Mouse (Mus musculus) forelimb bud, embryonic 11.5 days (tissue): ENCODE data around the gene St6gal1.
A peak's percentile ranks its signal among the peaks of the same experiment; 100 is the strongest.

Experiments used
- DNase-seq: peaks from one replicate; pipeline ENCODE4 v3.0.0-alpha.2; 2012; ENCODE audit warnings: low read depth, low spot score

St6gal1 gene

DNA sequence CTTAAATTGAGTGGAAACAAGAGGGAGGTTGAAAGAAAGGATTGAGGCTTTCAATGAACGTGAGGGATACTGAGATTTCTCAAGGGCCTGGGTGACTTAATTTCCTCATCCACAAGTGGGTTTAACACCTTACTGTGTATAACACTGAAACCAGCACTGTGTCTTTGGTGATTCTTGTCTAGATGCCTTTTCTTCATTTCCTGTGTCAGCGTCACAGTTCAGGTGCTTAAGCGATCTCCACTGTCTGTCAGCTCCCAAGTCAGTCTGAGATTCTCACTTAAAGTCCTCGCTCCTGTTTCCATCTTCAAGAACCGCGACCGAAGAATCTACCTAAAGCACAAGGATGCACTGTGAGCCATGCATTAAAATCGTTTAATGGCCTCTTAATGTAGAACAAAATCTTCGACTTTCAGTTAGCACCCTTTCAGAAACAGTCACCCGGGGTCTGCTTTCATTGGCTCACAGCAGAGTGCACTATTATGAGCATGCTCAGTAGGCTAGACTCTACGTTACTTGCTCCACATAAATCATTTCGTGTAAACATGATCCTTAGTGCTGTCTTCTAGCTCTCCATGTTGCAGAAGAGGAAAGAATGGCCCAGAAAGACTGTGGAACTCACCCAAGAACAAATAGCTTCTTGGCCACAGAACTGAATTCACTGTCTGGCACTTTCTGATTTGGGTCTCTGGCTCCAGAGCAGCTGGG is 1.2 kb upstream of the St6gal1 start:
- DNase-seq: no peak

GRCm38 (mm10) chr16:23223871-23224469 is 570 bp upstream of the St6gal1 start:
- no peak for DNase-seq

DNA sequence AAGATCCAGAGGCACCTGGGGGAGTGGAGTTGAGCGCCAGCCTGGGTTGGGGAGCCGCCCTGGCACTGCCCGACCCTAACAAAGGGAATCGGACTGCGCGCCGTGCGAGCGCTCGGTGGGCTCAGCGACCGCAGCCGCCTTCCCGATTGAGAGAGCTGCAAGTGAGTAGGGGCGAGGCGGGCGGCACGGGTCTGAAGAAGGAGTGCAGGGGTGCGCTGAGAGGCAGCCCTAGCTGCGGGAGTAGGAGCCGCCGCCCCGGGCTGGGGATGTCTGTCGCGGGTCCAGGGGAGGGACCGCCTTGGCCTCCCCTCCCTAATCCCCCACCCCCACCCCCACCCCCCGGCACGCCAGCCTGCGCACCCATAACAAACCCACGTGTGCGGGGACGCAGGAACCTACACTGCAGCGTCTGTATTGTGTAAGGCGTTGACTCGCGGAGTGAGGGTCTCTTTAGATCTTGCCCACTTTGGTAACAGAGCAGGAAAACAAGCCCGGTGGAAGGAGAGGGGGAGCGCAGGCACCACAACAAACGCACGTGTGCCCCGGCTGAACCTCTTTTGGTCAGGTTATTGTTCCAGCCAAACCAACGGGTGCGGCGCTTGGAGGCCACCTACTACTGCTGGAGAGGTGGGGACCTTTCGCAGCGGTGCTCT is 655 bp downstream of the St6gal1 start:
- peak; percentile 66 for DNase-seq

DNA sequence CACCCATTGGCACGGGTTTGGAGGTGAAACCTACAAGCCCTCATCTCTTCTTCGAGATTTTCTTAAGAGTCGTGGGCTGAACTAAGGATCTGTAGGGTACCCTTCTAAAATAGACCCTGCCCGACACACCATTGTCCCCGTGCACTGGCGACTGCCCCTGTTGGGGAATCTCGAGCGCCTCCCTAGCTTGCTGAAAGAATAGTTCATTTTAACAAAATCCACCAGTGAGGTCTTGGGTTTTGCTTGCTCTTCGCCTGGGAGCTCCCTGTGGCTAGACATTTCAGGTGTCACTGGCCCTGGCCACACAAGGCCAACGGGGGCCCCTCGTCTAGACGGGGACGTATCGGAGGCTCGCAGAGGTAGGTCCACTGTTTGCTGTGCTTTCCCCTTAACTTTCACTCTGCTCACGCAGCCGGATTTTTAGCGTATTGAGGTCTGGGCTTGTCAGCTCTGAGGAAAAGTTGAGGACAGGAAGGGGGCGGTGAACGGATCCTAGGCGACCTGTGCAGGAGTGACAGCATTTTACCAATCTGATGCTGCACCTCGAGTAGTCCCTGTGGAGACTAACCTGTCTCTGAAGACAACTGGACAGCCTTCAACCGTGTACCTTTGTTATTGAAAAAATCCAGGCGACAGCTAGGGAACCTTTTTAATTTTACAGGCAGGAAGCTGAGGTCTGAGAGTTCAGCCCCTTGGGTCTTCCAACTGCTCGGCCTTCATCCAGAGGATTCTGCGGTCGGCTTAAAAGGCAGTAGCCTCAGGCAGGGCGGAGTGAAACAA is 1.5 kb downstream of the St6gal1 start:
- DNase-seq: peak; percentile 45

- no peak for DNase-seq
Observed at GRCm38 (mm10) chr16:23226601-23227351, 2.2 kb downstream of the St6gal1 start.

DNA sequence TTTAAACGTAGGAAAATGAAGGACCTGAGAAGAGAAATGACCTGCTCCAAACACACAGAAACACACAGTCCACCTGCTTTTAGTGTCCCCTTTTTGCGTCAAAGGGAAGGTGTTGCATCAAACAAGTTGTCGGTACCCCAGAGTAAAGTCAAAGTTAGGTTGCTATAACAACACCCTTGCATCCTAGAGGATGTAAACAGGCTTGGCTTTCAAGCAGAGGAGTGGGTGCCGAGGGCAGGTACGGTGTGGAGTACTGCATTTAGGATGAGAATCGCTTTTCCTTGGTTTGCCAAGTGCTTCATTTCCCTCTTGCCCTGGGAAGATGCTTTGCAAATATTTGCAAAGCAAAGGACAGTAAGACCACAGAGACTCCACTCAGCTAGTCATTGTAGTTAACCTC is 3.3 kb downstream of the St6gal1 start:
- DNase-seq: no peak

DNA sequence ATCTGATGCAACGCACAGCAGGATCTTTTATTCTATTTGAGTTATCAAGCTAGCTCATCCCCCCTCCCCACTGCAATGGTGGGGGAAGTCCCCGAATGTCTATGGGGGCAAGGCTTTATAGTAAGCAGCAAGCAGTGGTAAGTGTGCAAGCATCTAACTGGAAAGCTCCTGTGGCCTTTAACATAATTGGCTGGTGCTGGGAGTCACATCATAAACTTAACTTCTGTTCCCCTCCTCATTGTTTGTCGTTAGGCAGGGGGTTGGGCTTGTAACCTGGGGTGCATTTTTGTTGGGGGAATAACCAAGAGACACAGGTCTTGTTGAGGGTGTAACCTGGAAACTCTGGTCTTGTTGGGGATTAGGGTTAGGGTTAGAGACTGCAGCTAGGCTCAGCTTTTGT is 3.9 kb downstream of the St6gal1 start:
- no peak for DNase-seq

GRCm38 (mm10) chr16:23229945-23230344 is 5.4 kb downstream of the St6gal1 start:
- no peak for DNase-seq

DNA sequence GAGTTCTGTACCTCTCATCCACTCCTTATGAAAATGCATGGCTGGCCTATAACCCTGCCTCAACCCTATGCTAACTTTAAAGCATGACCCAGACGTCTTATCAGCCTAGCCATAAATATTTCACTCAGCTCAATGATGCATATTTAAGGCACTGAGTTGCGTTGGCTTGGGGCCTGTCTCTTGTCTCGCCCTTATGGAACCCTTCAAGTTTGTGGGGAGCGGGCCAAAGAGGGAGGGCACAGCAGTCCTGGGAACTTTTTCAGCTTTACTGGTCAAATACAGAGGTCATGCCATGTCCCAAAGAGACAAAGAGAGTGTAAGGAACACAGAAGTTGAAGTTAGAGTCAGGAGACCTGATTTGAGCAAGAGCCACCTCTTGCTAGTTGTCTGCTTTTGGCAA is 6.6 kb downstream of the St6gal1 start:
- DNase-seq: no peak

DNA sequence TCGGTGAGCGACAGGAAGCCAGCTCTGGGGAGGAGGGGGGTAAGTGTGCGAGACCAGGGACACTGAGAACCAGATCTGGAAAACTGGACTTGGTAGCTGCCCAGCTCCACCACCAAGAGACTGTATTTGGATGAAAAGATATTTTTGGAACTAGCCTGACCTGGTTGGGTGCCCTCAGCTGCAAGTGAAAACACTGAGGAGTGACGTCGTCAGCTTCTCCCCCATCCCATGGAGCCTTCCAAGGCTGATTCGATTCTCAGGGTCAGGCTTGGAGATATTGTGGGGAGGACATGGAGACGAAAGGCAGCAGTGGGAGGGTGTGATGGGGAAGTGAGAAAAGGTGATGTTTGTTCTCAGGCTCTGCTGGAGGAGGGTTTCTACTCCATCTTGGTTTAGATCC is 8.2 kb downstream of the St6gal1 start:
- no peak for DNase-seq

DNA sequence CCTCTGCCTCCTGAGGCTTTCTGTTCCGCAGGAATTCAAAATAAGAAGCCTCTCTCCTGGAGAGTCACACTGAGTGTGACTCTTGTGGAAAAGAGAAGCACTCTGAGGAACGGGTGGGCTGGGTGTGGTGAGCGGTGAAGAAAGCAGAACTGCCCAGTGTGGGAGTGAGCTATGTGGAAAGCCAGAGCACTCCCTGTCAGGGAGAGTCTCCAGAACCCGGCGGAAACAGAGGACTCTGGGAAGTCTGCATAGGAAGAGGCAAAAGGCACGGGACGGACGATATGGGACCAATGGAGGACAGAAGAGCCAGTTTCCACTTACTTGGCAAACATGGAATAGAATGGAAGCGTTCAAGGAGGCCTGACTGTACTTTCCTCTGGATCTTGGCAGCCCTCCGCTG is 9.0 kb downstream of the St6gal1 start:
- no peak for DNase-seq

DNA sequence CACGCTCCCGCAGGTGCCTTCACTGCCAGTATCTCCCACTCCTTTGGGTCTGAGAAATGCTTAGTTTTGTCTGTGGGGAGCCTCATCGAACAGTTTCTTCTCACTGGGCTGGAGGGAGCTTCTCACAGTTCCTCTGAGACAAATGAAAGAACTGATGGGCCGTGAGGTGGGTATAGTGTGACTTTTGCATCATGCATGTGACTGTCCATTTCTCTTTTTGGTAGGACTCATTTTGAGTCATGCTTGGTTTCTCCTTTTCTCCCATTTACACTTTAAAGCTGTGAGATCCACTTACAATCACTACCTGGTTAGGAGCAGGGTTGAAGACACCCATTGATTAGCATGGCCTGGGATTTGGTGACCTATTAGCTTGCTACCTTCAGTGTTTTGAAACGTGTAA is 10.0 kb downstream of the St6gal1 start:
- DNase-seq: no peak

DNA sequence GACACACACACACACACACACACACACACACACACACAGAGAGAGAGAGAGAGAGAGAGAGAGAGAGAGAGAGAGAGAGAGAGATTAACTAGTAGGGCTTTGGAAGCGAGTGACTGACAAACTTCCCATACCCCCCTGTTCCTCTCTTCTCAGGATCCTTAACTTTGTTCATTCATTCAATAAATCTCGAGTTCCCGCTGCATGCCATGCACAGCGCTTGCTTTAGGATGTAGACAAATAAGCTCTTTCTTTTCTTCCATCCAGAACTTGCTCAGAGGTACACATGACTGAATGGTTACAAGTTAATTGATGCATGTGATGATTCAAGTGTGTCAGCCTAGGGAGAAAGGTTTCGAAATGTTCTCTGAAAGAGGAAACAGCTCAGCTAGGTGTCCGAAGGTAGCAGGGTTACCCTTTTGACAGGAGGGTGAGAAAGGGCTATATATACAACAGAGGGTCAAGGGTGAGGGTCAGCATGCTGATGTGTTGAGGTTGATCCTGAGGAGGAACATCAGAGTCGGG is 10.7 kb downstream of the St6gal1 start:
- no peak for DNase-seq

DNA sequence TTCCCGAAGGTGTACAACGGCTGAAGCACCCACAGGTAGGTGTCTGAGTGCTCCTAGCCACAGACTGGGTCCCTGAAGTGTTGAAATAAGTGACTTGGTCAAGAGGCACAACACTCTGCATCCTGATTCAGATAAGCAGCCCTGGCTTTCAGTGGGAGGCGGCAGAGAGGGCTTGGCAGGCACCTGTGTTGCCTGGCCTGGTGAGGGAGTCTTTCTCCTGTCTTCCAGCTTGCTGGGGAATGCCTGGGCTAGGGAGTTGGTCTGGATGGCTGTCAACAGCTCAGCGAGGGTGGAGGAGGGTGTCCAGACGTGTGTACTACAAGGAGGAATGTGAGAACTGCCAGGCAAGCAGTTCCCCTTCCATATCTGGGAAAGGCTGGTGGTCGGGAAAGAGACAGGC is 15.0 kb downstream of the St6gal1 start:
- no peak for DNase-seq

DNA sequence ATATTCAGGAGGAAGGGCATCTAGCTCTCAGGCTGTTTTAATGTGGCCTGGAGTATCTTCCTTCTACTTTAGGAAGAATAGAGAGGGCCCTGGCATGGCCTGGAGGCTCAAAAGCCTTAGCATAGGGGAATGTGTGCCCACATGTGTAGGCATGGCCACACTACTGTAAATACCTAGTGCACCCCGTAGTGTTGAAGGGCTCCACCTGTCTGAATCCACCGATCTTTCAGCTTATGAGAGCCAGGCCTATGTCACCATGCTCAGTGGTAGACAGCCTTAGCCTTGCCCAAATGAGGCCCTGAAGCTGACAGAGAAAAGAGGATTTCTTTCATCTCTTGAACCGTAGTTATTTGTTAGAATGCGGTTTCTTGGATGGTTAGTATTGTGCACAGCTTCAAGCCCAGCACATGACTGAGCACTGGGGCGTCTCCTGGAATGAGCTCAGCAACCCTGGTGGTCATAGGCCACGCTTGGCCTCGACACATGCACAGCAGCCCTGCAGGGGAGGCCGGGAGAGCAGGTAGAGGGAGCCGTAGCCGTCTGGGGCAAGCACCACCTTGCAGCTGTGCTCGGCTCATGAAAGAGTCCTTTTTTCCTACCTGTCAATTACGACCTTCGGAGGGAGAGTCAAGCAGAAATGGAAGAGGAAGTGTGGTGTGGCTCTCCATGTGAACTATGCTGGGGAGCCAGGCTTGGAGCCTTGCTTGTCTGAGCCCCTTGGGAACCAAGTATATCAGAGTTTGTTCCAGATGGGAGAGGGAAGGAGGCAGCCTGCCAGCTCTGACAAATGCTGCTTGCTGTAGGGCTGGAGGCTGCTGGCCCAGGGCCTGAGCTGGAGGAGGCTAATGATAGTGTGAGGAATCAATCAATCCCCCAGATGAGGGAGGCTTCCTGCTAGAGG is 15.8 kb downstream of the St6gal1 start:
- DNase-seq: no peak

GRCm38 (mm10) chr16:23240950-23241259 is 16.4 kb downstream of the St6gal1 start:
- DNase-seq: no peak

- no peak for DNase-seq
Observed at GRCm38 (mm10) chr16:23243726-23244425, 19.3 kb downstream of the St6gal1 start.

- DNase-seq: no peak
Observed at GRCm38 (mm10) chr16:23244486-23244885, 19.9 kb downstream of the St6gal1 start.

GRCm38 (mm10) chr16:23249285-23249684 is 24.7 kb downstream of the St6gal1 start:
- no peak for DNase-seq

GRCm38 (mm10) chr16:23249762-23250161 is 25.2 kb downstream of the St6gal1 start:
- DNase-seq: no peak
